Mouse (Mus musculus) testis, adult 2 months (tissue): ENCODE measurements at regions not wholly inside any gene's neighbourhood (a gene's known extent, or its start where the extent isn't known, plus 50 kb on each side); places are given as distances from the start of the nearest gene placed in this dataset.
"Not testable (repeated sequence)": the region's sequence is repeated elsewhere in the genome, so short reads cannot be mapped to it uniquely, and the experiment has no call there.

Source experiments
- H3K27ac ChIP-seq: fragments of 200-500 bp; 2 replicates; pipeline ENCODE4 v1.5.1; 2012; ENCODE audit warnings: low read depth, low read length; ENCODE audit not compliant: control insufficient read depth, insufficient read depth
- H3K27me3 ChIP-seq: fragments of 200-500 bp; 2 replicates; pipeline ENCODE4 v1.6.1; 2012; ENCODE audit warnings: mild to moderate bottlenecking, low read length, moderate library complexity; ENCODE audit not compliant: control insufficient read depth, insufficient read depth
- H3K36me3 ChIP-seq: fragments of 200-500 bp; 2 replicates; pipeline ENCODE4 v1.6.1; 2012; ENCODE audit warnings: mild to moderate bottlenecking, low read length; ENCODE audit not compliant: control insufficient read depth, insufficient read depth
- H3K4me1 ChIP-seq: fragments of 200-500 bp; 2 replicates; pipeline ENCODE4 v1.6.1; 2012; ENCODE audit warnings: low read length; ENCODE audit not compliant: control insufficient read depth, insufficient read depth
- H3K4me3 ChIP-seq: fragments of 200-500 bp; 2 replicates; pipeline ENCODE4 v1.5.1; 2012; ENCODE audit warnings: low read depth, mild to moderate bottlenecking, low read length, moderate library complexity, mixed read lengths; ENCODE audit not compliant: control insufficient read depth
- CTCF ChIP-seq: fragments of 200-500 bp; IDR thresholded peaks from 2 replicates; pipeline ENCODE4 v1.5.1; 2012; ENCODE audit warnings: low read depth, mild to moderate bottlenecking, inconsistent platforms, low read length, moderate library complexity; ENCODE audit not compliant: control insufficient read depth, insufficient read depth, insufficient replicate concordance
- POLR2A ChIP-seq: fragments of 200-500 bp; IDR thresholded peaks from 2 replicates; pipeline ENCODE4 v1.6.1; 2012; ENCODE audit warnings: low read depth, mild to moderate bottlenecking, inconsistent platforms, low read length, moderate library complexity; ENCODE audit not compliant: control insufficient read depth

- Histone ChIP-seq H3K27me3 (no peaks in the 10 kb centered on the region), H3K36me3 (no peaks in the 10 kb centered on the region), H3K4me1 (no peaks in the 10 kb centered on the region; the same call in 1 of the 2 replicates), H3K27ac (peak overlapping the region; percentile 54), H3K4me3 (no peak overlapping the region)
- TF ChIP-seq POLR2A: no peak
- TF ChIP-seq CTCF: no peak
These were observed 73.6 kb upstream of the Rpl34 start for GRCm38 (mm10) chr3:130803591-130804326.

DNA sequence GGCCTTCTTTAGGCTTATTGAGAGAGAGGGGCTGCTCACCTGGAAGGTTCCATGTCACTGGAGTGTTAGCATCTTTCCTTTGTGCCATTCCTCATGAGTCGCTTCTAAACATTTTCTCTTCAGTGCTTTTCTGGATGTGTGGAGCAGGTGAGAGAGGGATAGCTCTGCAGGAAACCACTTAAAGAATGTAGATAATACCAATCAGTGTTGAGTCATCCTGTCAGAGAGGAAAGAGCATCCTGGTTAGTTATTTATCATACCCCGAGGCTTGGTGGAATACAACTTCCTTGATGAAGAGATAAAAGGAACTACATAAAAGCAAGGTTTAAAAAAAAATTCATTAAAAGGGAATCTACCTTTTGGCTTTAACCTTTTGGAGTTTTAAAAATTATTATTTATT lies 69.8 kb upstream of the Rpl34 start:
- no peak overlapping the region for H3K4me3 ChIP-seq
- H3K4me1 ChIP-seq: no peaks in the 10 kb centered on the region; the same call in 1 of the 2 replicates
- TF ChIP-seq POLR2A (no peak), CTCF (no peak)
- H3K27me3 ChIP-seq: no peaks in the 10 kb centered on the region
- no peaks in the 10 kb centered on the region for H3K36me3 ChIP-seq
- no peak overlapping the region for H3K27ac ChIP-seq

GRCm38 (mm10) chr3:130797956-130798355 lies 67.8 kb upstream of the Rpl34 start:
- H3K4me3 ChIP-seq, H3K36me3 ChIP-seq, H3K4me1 ChIP-seq, H3K27ac ChIP-seq, H3K27me3 ChIP-seq: not testable (repeated sequence)

DNA sequence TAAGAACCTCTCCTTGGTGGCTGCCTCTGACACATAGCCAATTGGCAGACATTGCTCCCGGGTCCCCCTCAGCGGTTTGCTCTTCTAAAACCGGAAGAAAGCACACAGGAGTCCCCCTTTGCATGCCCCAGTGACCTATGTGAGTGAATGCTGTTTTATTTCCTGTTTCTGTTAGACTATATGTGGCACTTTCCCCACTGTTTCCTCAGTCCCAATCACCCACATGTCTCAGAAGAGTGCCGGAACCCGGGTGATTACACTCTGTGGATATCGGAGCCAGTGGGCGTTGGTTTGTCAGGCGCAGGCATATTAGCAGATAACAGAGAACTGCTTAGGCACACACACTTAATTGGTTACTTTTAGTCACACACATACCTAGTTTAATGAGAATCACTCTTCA lies 66.3 kb upstream of the Rpl34 start:
- TF ChIP-seq CTCF (no peak), POLR2A (no peak)
- Histone ChIP-seq H3K27me3 (no peaks in the 10 kb centered on the region), H3K36me3 (no peaks in the 10 kb centered on the region), H3K27ac (no peak overlapping the region), H3K4me1 (peaks cover 2% of the 10 kb centered on the region), H3K4me3 (no peak overlapping the region)

- no peak for TF ChIP-seq CTCF
- no peak for TF ChIP-seq POLR2A
- Histone ChIP-seq H3K27ac (no peak overlapping the region), H3K4me1 (peaks cover 2% of the 10 kb centered on the region), H3K27me3 (no peaks in the 10 kb centered on the region), H3K36me3 (no peaks in the 10 kb centered on the region), H3K4me3 (no peak overlapping the region)
These were observed 65.2 kb upstream of the Rpl34 start for GRCm38 (mm10) chr3:130795396-130795795.

DNA sequence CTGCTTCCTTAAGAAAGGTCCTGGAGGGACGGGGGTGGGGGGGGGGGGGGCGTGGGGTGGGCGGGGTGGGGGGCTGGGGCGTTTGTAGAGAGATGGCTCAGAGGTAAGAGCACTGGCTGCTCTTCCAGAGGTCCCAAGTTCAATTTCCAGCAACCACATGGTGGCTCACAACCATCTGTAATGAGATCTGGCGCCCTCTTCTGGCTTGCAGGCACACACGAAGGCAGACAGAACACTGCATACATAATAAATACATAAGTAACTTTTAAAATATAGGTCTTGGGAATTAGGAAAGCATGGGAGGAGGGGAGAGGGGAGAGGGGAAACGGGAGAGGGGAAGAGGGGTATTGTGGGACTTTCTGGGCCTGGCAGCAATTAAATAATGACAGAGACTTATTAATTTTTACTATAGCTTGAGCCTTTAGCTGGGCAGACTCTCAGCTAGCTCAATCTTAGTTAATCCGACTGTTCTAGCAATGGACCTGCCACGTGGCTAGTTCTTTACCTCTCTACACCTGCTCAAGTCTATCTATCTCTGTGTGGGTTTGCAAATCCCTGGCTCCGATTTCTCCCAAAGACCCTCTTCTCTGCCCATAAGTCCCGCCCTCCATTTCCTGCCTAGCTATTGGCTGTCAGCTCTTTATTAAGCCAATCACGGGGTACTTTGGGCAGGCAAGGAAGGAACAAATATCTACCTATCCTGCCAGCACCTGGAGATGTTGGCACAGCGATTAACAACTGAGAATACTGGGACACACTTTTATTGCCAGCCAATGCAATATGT lies 64.1 kb upstream of the Rpl34 start:
- H3K4me1 ChIP-seq: peaks cover 2% of the 10 kb centered on the region
- no peaks in the 10 kb centered on the region for H3K27me3 ChIP-seq
- no peak for TF ChIP-seq POLR2A
- TF ChIP-seq CTCF: no peak
- H3K27ac ChIP-seq: no peak overlapping the region
- H3K4me3 ChIP-seq: no peak overlapping the region
- no peaks in the 10 kb centered on the region for H3K36me3 ChIP-seq

DNA sequence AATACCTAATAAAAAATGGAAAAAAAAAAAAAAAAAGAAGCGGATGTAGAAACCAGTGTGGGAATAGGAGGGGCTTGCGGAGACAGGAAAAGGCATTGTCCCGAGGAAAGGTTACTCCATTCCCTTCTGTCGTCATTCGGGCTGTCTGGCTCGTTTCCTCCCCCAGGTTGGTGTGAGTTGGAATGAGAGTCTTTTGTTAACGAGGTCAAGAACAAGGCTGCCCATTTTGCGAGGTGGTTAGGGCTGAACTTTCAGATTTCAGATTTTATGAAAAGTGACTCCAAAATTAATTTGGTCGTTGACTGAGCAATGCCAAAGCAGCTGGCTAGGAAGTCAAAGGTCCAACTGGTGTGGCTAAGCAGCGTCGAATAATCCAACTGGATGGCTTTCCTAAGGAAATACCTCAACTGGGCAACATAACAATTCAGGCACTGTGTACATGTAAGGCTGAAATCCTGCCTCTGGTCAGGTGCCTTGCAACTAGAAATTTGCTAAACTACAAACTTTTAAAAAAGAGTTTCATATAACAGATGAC lies 50.6 kb upstream of the Rpl34 start:
- no peak for TF ChIP-seq POLR2A
- TF ChIP-seq CTCF: no peak
- H3K36me3 ChIP-seq: no peaks in the 10 kb centered on the region
- no peaks in the 10 kb centered on the region for H3K27me3 ChIP-seq
- no peak overlapping the region for H3K27ac ChIP-seq
- H3K4me3 ChIP-seq: no peak overlapping the region
- no peaks in the 10 kb centered on the region for H3K4me1 ChIP-seq
